Mouse (Mus musculus) cerebellum, adult 11 months (tissue): ENCODE measurements around the gene Rprd2.

ENCODE experiments used
- DNase-seq: peaks from one replicate; pipeline ENCODE4 v3.0.0; 2022

Rprd2 gene

GRCm38 (mm10) chr3:95734092-95734702 lies 84.5 kb downstream of the Rprd2 start:
- DNase-seq = no peak

- DNase-seq = no peak
Observed at GRCm38 (mm10) chr3:95732744-95733521, 85.7 kb downstream of the Rprd2 start.

GRCm38 (mm10) chr3:95732297-95732696 lies 86.4 kb downstream of the Rprd2 start:
- DNase-seq = no peak

GRCm38 (mm10) chr3:95731802-95732201 lies 86.9 kb downstream of the Rprd2 start:
- DNase-seq = no peak

- no peak for DNase-seq
Observed at GRCm38 (mm10) chr3:95730431-95730830, 88.2 kb downstream of the Rprd2 start.

- no peak for DNase-seq
Observed at GRCm38 (mm10) chr3:95728906-95729305, 89.8 kb downstream of the Rprd2 start.

GRCm38 (mm10) chr3:95726696-95727358 lies 91.8 kb downstream of the Rprd2 start:
- DNase-seq = no peak

GRCm38 (mm10) chr3:95725863-95726262 lies 92.8 kb downstream of the Rprd2 start:
- DNase-seq = no peak

GRCm38 (mm10) chr3:95722386-95722785 lies 96.3 kb downstream of the Rprd2 start:
- no peak for DNase-seq

- no peak for DNase-seq
Observed at GRCm38 (mm10) chr3:95718153-95718552, 100.5 kb downstream of the Rprd2 start.

GRCm38 (mm10) chr3:95716075-95716474 lies 102.6 kb downstream of the Rprd2 start:
- no peak for DNase-seq
